Mouse (Mus musculus) c-Kit-positive CD71-positive TER-119-negative erythroid progenitor cells, embryonic 14.5 days (primary cell): ENCODE data around the gene Ptgfr.

Experiments used
- DNase-seq: peaks from one replicate; pipeline ENCODE4 v3.0.0-alpha.2; 2013; ENCODE audit warnings: low read depth

Ptgfr gene

GRCm38 (mm10) chr3:151836871-151837680 lies at the start of gene Ptgfr:
Gene Ptgfr (minus strand): TSS chr3:151837630.
- DNase-seq = no peak

- DNase-seq = no peak
Measured at GRCm38 (mm10) chr3:151883881-151884280, 46.5 kb upstream of the Ptgfr start.

- no peak for DNase-seq
Measured at GRCm38 (mm10) chr3:151879981-151880380, 42.6 kb upstream of the Ptgfr start.

GRCm38 (mm10) chr3:151868970-151869369 lies 31.5 kb upstream of the Ptgfr start:
- no peak for DNase-seq

- DNase-seq = no peak
Measured at GRCm38 (mm10) chr3:151851344-151851743, 13.9 kb upstream of the Ptgfr start.

GRCm38 (mm10) chr3:151850621-151851020 lies 13.2 kb upstream of the Ptgfr start:
- no peak for DNase-seq

GRCm38 (mm10) chr3:151846292-151846691 lies 8.9 kb upstream of the Ptgfr start:
- DNase-seq = no peak

- no peak for DNase-seq
Measured at GRCm38 (mm10) chr3:151844361-151845154, 7.1 kb upstream of the Ptgfr start.

- DNase-seq = no peak
Measured at GRCm38 (mm10) chr3:151840688-151841087, 3.3 kb upstream of the Ptgfr start.

- no peak for DNase-seq
Measured at GRCm38 (mm10) chr3:151838372-151838771, 942 bp upstream of the Ptgfr start.

GRCm38 (mm10) chr3:151837749-151838148 lies 319 bp upstream of the Ptgfr start:
- DNase-seq = no peak

- DNase-seq = no peak
Measured at GRCm38 (mm10) chr3:151836451-151836850, 979 bp downstream of the Ptgfr start.

GRCm38 (mm10) chr3:151835831-151836230 lies 1.6 kb downstream of the Ptgfr start:
- DNase-seq = no peak

- no peak for DNase-seq
Measured at GRCm38 (mm10) chr3:151827950-151828610, 9.3 kb downstream of the Ptgfr start.

- DNase-seq = no peak
Measured at GRCm38 (mm10) chr3:151819811-151820210, 17.6 kb downstream of the Ptgfr start.

- DNase-seq = no peak
Measured at GRCm38 (mm10) chr3:151818265-151818664, 19.2 kb downstream of the Ptgfr start.

- no peak for DNase-seq
Measured at GRCm38 (mm10) chr3:151808613-151809012, 28.8 kb downstream of the Ptgfr start.

- DNase-seq = no peak
Measured at GRCm38 (mm10) chr3:151788622-151789021, 48.8 kb downstream of the Ptgfr start.

GRCm38 (mm10) chr3:151775089-151775488 lies 62.3 kb downstream of the Ptgfr start:
- no peak for DNase-seq

- DNase-seq = peak; percentile 3
Measured at GRCm38 (mm10) chr3:151771074-151771473, 66.4 kb downstream of the Ptgfr start.

- DNase-seq = no peak
Measured at GRCm38 (mm10) chr3:151749737-151750136, 87.7 kb downstream of the Ptgfr start, which contains the start of gene Ifi44. Gene Ifi44 (minus strand): TSS chr3:151749960.

- DNase-seq = no peak
Measured at GRCm38 (mm10) chr3:151748514-151748913, 88.9 kb downstream of the Ptgfr start.
